Mouse (Mus musculus) ES-Bruce4 (cell line): Measurements from ENCODE around the gene Cklf. TPM values are rescaled to one million over a fixed set of nuclear protein-coding genes. Genes with fewer than 3 reads are reported as not detected.
"Not testable (repeated sequence)": the region's sequence is repeated elsewhere in the genome, so short reads cannot be mapped to it uniquely, and the experiment has no call there.

Source experiments
- H3K27ac ChIP-seq: 2 replicates; pipeline ENCODE4 v1.5.1; 2012; ENCODE audit warnings: low read length, inconsistent platforms; ENCODE audit not compliant: insufficient read depth
- H3K27me3 ChIP-seq: 2 replicates; pipeline ENCODE4 v1.6.1; 2012; ENCODE audit warnings: mild to moderate bottlenecking, low read length, inconsistent platforms; ENCODE audit not compliant: control insufficient read depth, poor library complexity, insufficient read depth, severe bottlenecking
- H3K36me3 ChIP-seq: 2 replicates; pipeline ENCODE4 v1.6.1; 2012; ENCODE audit warnings: inconsistent platforms, mild to moderate bottlenecking, low read length, moderate library complexity; ENCODE audit not compliant: control insufficient read depth, poor library complexity, insufficient read depth, severe bottlenecking
- H3K4me1 ChIP-seq: one replicate; pipeline ENCODE4 v1.8.1; 2011; ENCODE audit warnings: low read length; ENCODE audit not compliant: control insufficient read depth, insufficient read depth
- H3K4me3 ChIP-seq: 2 replicates; pipeline ENCODE4 v1.5.1; 2011; ENCODE audit warnings: low read depth, mild to moderate bottlenecking, low read length
- H3K9ac ChIP-seq: 2 replicates; pipeline ENCODE4 v1.6.1; 2012; ENCODE audit warnings: low read depth, mild to moderate bottlenecking, inconsistent platforms; ENCODE audit not compliant: poor library complexity, severe bottlenecking
- H3K9me3 ChIP-seq: replicated peaks from 2 replicates; pipeline ENCODE4 v1.6.1; 2012; ENCODE audit warnings: mild to moderate bottlenecking, low read length, inconsistent platforms; ENCODE audit not compliant: control insufficient read depth, poor library complexity, insufficient read depth, severe bottlenecking
- CTCF ChIP-seq: IDR thresholded peaks from one replicate; pipeline ENCODE4 v1.8.1; 2011; ENCODE audit warnings: low read depth, low read length
- EP300 ChIP-seq: IDR thresholded peaks from 2 replicates; pipeline ENCODE4 v1.6.1; 2011; ENCODE audit warnings: low read depth, low read length; ENCODE audit not compliant: insufficient read depth
- POLR2A ChIP-seq: IDR thresholded peaks from one replicate; pipeline ENCODE4 v1.8.1; 2011; ENCODE audit warnings: low read length; ENCODE audit not compliant: insufficient read depth
- polyA plus RNA-seq: library from polyadenylated mRNA; stranded (reverse); fragments of >200 nt; gene quantifications from 2 replicates; pipeline ENCODE4 v1.2.4, GENCODE M21; 2011; ENCODE audit warnings: low read depth; ENCODE audit not compliant: missing spikeins, insufficient read depth, insufficient read length

Gene Cklf
- polyA plus RNA-seq, 1 experiment = 20.4 TPM

DNA sequence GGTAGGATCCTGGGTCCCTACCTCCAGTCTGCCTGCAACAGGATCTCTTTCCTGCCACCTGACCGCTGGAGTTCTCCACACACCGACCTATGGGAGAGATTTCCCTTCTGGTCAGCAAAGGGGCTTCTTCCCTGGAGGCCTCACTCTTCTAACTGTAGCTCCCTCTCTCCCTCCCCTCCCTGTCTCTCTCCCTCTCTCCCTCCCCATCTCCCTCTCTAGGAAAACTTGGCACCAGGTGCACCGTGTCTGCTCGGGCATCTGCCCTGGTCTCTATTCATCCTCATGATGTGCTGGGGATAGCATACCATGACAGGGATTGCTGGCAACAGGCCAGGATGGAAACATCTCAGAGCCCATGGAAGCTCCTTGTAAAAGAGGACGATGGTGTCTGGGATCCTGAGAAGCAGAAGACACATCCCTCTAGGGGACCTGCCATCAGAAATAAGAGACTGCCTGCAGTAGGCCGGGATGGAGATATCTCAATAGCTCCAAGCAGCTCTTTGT is 18.3 kb downstream of the Cklf start:
- TF ChIP-seq EP300 (no peak), POLR2A (no peak), CTCF (no peak)
- Histone ChIP-seq H3K27me3 (no peaks in the 10 kb centered on the region), H3K9me3 (peaks cover 27% of the 10 kb centered on the region)

DNA sequence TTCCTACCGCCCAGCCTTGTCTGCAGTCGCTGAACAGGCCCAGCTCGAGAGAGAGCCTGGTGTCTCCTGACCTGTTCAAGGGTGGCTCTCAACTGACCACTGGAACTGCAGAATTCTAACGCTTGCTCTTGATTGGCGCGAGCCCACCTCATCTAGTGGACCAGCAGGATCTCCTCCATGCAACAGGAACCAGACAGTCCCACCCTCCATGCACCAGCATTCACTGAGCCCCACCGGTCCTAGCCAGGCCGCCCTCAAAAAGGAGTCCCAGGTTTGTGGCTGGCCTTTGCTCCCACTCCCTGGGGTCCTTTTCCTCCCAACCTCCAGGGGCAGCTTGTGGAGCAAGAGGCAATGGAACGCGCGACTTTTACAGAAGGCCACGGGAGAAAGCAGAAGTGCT is 42.4 kb downstream of the Cklf start, which contains the start of gene Cmtm2a:
Cmtm2a (minus strand) TSS at position 101 of the 400 bp plus-strand sequence.
- not testable (repeated sequence) for H3K9me3 ChIP-seq, H3K27ac ChIP-seq, H3K4me1 ChIP-seq, H3K9ac ChIP-seq, H3K36me3 ChIP-seq, H3K27me3 ChIP-seq, H3K4me3 ChIP-seq

More for the DNA sequence above, 18.3 kb downstream of the Cklf start:
- Histone ChIP-seq H3K36me3 (no peaks in the 10 kb centered on the region), H3K4me3 (no peak overlapping the region), H3K4me1 (no peaks in the 10 kb centered on the region), H3K27ac (no peak overlapping the region), H3K9ac (no peak overlapping the region)

DNA sequence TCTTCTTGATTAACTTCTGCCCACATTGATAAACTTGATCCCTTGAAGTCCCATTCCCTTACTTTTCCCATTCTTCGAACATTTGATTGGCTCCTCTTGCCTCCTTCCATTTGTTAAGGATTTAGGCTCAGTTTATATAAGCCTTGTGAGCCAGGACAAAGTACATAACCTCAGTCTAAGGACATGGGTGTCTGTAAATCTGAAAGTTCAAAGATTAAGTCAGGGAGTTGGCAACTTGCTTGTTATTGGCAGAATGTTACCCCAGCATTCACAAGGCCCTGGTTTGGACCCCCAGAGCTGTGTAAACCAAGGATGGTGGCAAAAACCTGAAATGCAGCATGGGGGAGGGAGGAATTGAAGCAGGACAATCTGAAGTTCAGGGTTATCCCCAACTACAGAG is 43.7 kb downstream of the Cklf start:
- H3K4me3 ChIP-seq = no peak overlapping the region

DNA sequence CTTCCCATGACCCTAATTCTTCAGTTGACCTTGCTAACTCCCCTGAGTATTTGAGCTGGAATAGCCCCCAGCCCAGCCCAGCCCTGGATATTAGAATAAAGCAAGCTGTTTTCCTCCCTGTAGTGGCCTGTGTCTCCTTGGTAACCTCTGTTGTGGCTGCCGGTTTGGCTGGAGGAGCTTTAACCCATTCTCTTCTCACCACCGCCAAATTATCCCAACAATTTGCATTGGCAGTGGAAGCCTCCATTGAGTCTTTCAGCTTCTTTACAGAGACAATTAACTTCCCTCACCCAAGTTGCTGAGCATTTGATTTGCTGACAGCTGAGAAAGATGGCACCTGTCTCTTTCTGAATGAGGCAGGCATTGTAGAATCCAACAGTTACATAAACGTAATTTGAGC is 50.9 kb downstream of the Cklf start:
- H3K9me3 ChIP-seq = peaks cover 24% of the 10 kb centered on the region
- H3K4me3 ChIP-seq, H3K4me1 ChIP-seq, H3K9ac ChIP-seq, H3K27me3 ChIP-seq, H3K36me3 ChIP-seq, H3K27ac ChIP-seq: not testable (repeated sequence)

More for the DNA sequence above, 43.7 kb downstream of the Cklf start:
- TF ChIP-seq POLR2A (no peak), CTCF (no peak), EP300 (no peak)
- Histone ChIP-seq H3K9me3 (peaks cover 13% of the 10 kb centered on the region), H3K9ac (no peak overlapping the region), H3K27me3 (no peaks in the 10 kb centered on the region), H3K36me3 (no peaks in the 10 kb centered on the region), H3K27ac (no peak overlapping the region), H3K4me1 (no peaks in the 10 kb centered on the region)

DNA sequence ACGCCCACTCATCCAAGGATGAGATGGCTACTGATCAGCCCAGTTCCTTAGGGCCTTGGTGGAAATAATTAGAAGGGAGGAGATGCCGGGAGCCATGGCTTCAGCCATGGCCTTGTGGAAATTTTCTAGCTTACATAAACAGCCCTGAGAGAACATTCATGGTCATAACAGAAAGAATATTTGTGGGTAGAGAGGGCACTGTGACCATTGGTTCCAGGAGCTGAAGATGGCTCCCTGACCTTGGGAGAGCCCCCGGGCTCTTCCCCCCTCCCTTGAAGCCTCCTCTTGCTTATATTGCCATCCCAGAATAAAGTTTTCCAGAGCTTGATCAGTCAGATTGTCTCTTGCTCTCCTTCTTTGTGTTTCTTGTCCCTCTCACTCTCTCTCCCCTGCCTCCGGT is 51.9 kb downstream of the Cklf start:
- not testable (repeated sequence) for H3K27ac ChIP-seq, H3K4me3 ChIP-seq, H3K27me3 ChIP-seq, H3K36me3 ChIP-seq, H3K9ac ChIP-seq, H3K4me1 ChIP-seq
- H3K9me3 ChIP-seq = peaks cover 24% of the 10 kb centered on the region

DNA sequence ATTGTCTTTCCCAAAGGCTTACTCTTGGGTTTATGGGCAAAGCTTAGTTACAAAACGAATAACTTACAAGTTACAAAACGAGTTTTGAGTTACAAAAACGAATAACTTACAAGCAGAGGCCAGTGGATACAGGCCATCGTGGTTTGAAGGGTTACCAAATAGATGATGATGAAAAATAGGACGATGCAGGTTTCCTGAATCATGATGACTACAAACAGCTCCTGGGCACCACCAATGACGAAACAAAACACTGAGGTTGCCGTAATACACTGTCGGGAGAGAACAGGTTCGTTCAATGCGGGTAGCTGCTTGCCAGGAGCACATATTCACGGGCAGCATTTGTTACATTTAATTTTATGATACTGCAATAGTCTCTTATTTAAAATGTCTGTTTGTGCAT is 54.3 kb downstream of the Cklf start:
- Histone ChIP-seq H3K9me3 (peaks cover 15% of the 10 kb centered on the region), H3K36me3 (no peaks in the 10 kb centered on the region), H3K27ac (no peak overlapping the region), H3K4me1 (no peaks in the 10 kb centered on the region), H3K4me3 (no peak overlapping the region), H3K9ac (no peak overlapping the region), H3K27me3 (no peaks in the 10 kb centered on the region)
- no peak for TF ChIP-seq POLR2A
- TF ChIP-seq EP300 = no peak
- TF ChIP-seq CTCF = no peak

DNA sequence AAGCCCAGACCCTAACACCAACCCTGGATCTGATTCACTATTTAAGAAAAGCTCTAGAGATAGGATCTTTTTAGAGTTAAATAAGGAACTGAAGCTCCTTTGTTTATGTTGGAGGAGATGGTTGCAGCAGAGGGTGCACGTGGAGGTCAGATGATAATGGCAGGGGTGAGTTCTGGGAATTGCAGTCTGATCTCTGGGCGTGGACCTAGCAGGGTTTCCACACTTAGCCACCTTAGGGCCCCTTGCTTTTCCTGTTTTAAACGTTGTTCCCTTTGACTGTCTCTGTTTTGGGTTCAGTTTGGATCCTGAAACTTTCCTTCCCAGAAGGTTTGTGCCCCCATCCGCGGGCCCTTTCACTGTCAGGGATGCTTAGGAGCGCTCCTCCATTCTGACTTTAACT is 57.7 kb downstream of the Cklf start:
- H3K9me3 ChIP-seq, H3K27ac ChIP-seq, H3K27me3 ChIP-seq, H3K4me1 ChIP-seq, H3K36me3 ChIP-seq, H3K4me3 ChIP-seq, H3K9ac ChIP-seq: not testable (repeated sequence)

DNA sequence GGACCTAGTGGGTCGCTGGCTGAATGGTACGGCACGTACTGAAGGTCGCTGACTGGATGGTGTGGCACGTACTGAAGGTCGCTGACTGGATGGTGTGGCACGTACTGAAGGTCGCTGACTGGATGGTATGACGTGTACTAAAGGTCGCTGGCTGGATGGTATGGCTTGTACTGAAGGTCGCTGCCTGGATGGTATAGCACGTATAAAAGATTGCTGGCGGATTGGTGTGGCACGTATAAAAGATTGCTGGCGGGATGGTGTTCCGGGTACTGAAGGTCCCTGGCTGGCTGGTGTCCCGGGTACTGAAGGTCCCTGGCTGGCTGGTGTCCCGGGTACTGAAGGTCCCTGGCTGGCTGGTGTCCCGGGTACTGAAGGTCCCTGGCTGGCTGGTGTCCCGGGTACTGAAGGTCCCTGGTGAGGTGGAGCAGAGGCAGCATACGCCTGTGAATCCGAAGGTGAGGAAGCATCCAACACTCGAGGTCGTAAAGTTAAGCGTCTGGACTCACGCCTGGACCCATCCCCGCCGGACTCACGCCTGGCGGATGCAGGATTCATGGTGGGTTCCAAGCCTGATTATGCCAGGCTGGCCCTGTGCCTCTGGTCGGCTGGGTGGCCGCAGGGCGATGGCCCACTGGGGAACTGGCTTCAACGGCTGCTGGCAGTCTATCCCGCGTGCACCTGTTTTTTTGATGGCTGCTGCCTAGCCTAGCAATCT is 58.9 kb downstream of the Cklf start, which contains the start of the genes Gm45711 and Cmtm1:
Gm45711 (minus strand) TSS at position 641 of the 715 bp plus-strand sequence.
Cmtm1 (minus strand) TSS at position 705 of the 715 bp plus-strand sequence.
- peaks cover 10% of the 10 kb centered on the region for H3K9me3 ChIP-seq
- not testable (repeated sequence) for H3K4me1 ChIP-seq, H3K4me3 ChIP-seq, H3K27ac ChIP-seq, H3K36me3 ChIP-seq, H3K27me3 ChIP-seq, H3K9ac ChIP-seq

DNA sequence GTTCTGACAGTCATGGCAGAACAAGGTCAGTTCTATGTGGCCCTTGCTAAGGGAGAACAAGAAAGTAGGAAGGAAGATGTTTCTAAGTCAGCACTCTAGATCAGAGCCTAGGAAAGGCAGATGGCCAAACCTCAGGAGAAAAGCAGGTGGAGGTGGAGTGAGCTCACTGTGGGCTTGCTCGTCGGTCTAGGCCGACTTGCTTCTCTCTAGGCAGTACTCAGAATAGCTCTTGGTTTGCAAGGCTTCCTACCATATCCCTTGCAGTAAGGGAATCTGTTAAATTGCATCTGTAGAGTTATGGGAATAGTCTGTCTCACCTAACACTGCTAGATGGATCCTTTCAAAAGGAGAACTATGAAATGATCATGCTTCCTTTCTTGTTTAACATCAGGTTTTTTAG is 61.4 kb downstream of the Cklf start:
- H3K36me3 ChIP-seq, H3K27me3 ChIP-seq, H3K4me1 ChIP-seq, H3K9ac ChIP-seq, H3K4me3 ChIP-seq, H3K27ac ChIP-seq: not testable (repeated sequence)
- H3K9me3 ChIP-seq = peaks cover 10% of the 10 kb centered on the region
